Mouse (Mus musculus) embryonic facial prominence, embryonic 15.5 days (tissue): ENCODE results near the gene Ddx47. TPM values are rescaled to one million over a fixed set of nuclear protein-coding genes. Genes with fewer than 3 reads are reported as not detected.

Source experiments
- ATAC-seq: fragments of 200-750 bp; cut with Nextera tagmentation; 2 replicates; pipeline ENCODE4 v1.8.0; 2017; ENCODE audit warnings: low read depth, moderate TSS enrichment; ENCODE audit not compliant: insufficient number of reproducible peaks, low FRiP score, low TSS enrichment
- H3K27ac ChIP-seq: fragments of 300-500 bp; sonication (generic); replicated peaks from 2 replicates; pipeline ENCODE4 v1.5.1; 2015; ENCODE audit warnings: mild to moderate bottlenecking, inconsistent platforms
- H3K27me3 ChIP-seq: fragments of 300-500 bp; sonication (generic); 2 replicates; pipeline ENCODE4 v1.6.1; 2015; ENCODE audit warnings: inconsistent platforms
- H3K36me3 ChIP-seq: fragments of 300-500 bp; sonication (generic); 2 replicates; pipeline ENCODE4 v1.6.1; 2015; ENCODE audit warnings: mild to moderate bottlenecking, inconsistent platforms
- H3K4me1 ChIP-seq: fragments of 300-500 bp; sonication (generic); 2 replicates; pipeline ENCODE4 v1.6.1; 2015; ENCODE audit warnings: inconsistent platforms
- H3K4me2 ChIP-seq: fragments of 300-500 bp; sonication (generic); replicated peaks from 2 replicates; pipeline ENCODE4 v1.6.1; 2015; ENCODE audit warnings: mild to moderate bottlenecking, inconsistent platforms
- H3K4me3 ChIP-seq: fragments of 300-500 bp; sonication (generic); replicated peaks from 2 replicates; pipeline ENCODE4 v1.5.1; 2015; ENCODE audit warnings: mild to moderate bottlenecking, inconsistent platforms
- H3K9ac ChIP-seq: fragments of 300-500 bp; sonication (generic); 2 replicates; pipeline ENCODE4 v1.6.1; 2015; ENCODE audit warnings: inconsistent platforms
- H3K9me3 ChIP-seq: fragments of 300-500 bp; sonication (generic); replicated peaks from 2 replicates; pipeline ENCODE4 v1.6.1; 2016; ENCODE audit warnings: inconsistent platforms
- WGBS: fragments of 180-500 bp; shearing (Covaris S2); methylation state at CpG from one replicate; pipeline ENCODE4 v1.1.7; 2015; 5-methylcytosine and 5-hydroxymethylcytosine counted together
- polyA plus RNA-seq: library from polyadenylated mRNA; unstranded; fragments of >200 nt; fragmentation: Nextera tagmentation; extraction: Ambion mirVana; gene quantifications from 2 replicates; pipeline ENCODE4 v1.2.1, GENCODE M21; 2015

Gene Ddx47
- polyA plus RNA-seq, 1 experiment from 2014 or later: 101 TPM

DNA sequence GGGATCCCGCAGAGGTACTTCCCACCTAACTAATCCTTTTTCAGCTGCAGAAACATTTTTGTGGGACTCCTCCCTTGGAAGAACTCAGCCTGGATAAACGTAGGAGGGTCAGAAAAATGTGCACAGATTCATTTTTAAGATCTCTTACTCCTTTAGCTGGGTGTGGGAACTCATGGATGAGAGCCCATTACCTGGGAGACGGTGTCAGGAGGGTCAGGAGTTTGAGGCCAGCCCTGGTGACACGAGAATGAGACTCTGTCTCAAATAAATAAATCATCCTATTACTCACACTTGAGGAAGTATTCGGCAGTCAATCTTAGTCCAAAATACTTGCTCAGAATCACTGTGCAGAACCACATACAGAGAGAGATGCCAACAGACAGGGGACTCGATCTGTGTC, 58.4 kb downstream of the Ddx47 start:
- ATAC-seq: no peak
- Histone ChIP-seq H3K27me3 (peaks cover 3% of the 10 kb centered on the region; the same call in 1 of the 2 replicates), H3K9ac (no peak overlapping the region), H3K27ac (no peak overlapping the region), H3K9me3 (no peaks in the 10 kb centered on the region), H3K4me3 (no peak overlapping the region), H3K4me2 (no peak overlapping the region), H3K36me3 (no peaks in the 10 kb centered on the region), H3K4me1 (peaks cover 12% of the 10 kb centered on the region)
- 69% methylated on average over 6 of the region's 6 CpGs for WGBS

DNA sequence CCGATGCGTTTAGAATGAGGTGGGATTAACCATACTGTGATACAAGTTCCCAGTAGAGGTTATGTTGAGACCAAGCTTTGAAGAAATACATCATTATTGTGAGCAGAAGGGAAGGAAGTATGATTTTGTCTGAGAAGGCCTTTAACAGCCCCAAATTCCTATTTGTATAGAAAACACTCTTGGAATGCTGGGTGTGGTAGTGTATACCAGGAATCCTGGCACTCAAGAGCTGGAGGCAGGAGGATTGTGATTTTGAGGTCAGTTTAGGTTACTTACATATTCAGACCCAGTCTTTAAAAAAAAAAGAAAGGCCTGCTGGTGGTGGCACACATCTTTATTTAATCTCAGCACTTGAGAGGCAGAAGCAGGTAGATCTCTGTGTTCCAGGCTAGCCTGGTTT, 58.9 kb downstream of the Ddx47 start:
- Histone ChIP-seq H3K4me1 (peaks cover 7% of the 10 kb centered on the region), H3K36me3 (no peaks in the 10 kb centered on the region), H3K9me3 (no peaks in the 10 kb centered on the region), H3K4me2 (no peak overlapping the region), H3K27me3 (peaks cover 3% of the 10 kb centered on the region; the same call in 1 of the 2 replicates), H3K27ac (no peak overlapping the region), H3K4me3 (no peak overlapping the region), H3K9ac (no peak overlapping the region)
- 75% methylated on average over 2 of the region's 2 CpGs for WGBS
- ATAC-seq: no peak

Other genes with a start within 250 kb of the Ddx47 start
- 19.6 and 20.3 TPM in 2 replicates for gene Dusp16, start 219.0 kb upstream of the Ddx47 start, polyA plus RNA-seq
- gene Crebl2, start 181.5 kb upstream of the Ddx47 start, polyA plus RNA-seq: 3.4 TPM in 2 replicates
- 6.8 and 7.4 TPM in 2 replicates for gene Gpr19, start 113.0 kb upstream of the Ddx47 start, polyA plus RNA-seq
- 17.0 and 18.8 TPM in 2 replicates for gene Cdkn1b, start 91.2 kb upstream of the Ddx47 start, polyA plus RNA-seq
- 4.6 and 5.0 TPM in 2 replicates for gene Apold1, start 29.9 kb upstream of the Ddx47 start, polyA plus RNA-seq
- 6.8 and 8.3 TPM in 2 replicates for gene Gprc5a, start 54.0 kb downstream of the Ddx47 start, polyA plus RNA-seq
- gene Gprc5d, start 106.7 kb downstream of the Ddx47 start, polyA plus RNA-seq: 2.8 and 7.2 TPM in 2 replicates
- 24.8 and 25.1 TPM in 2 replicates for gene Fam234b, start 186.4 kb downstream of the Ddx47 start, polyA plus RNA-seq
- gene Hebp1, start 186.4 kb downstream of the Ddx47 start, polyA plus RNA-seq: 10.7 and 11.4 TPM in 2 replicates
- gene Gsg1, start 242.7 kb downstream of the Ddx47 start, polyA plus RNA-seq: 2.1 and 2.6 TPM in 2 replicates